10 mouse cellular contexts compared by ENCODE assay signal in the genomic region with DNA sequence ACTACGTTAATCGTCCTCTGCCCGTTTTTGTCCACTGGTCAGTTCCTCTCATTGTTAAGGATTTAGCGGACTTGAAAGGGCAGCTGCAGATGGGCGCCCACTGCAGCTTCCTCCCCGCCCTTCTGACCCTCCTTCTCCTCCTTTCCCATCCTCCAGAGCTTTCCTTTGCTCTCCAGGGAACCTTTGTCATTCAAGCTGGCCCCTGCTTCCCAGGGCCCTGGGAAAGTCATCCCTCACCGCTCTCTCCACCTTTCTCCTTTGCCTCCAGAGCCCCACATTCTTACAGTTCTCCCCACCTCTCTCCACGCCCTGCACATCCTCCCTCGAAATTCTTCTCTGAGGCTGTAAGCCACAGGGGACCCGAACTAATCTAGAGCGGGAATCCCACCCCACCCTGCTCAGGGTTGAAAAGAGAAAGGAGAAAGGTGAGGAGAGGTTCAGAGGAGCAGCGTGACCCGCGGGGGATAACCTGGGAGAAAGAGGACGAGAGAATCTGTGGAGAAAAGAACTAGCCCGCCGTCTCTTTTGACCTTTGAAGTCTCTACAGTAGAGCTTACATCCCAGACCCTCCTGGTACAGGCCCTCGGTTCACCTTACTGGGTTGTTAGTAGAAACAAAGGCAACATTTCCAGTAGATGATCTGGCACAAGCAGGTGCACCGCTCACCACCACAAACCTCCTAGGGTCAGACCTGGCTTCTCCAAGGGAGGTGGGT. TPM values are rescaled to one million over a fixed set of nuclear protein-coding genes. Genes with fewer than 3 reads are reported as not detected.
DNase-seq lines count a peak whose midpoint lies in the region; ATAC-seq and TF ChIP-seq lines count a peak whose summit lies in the region.
"Had no signal": no experiment of that assay in that cellular context is flagged by ENCODE, and none has a peak within 500 bp of the region (broad histone marks: within the 10 kb centered on the region; RNA-seq: fewer than 3 reads in every experiment).

No protein-coding gene starts in this region.

- no peak for TF ChIP-seq POLR2A in cerebellum, adult 2 months (IDR thresholded peaks at IDR 0.05; ENCODE audit: borderline replicate concordance, insufficient read depth, low read length)

- peak overlapping the region; percentile 53 for H3K4me2 ChIP-seq in heart, embryonic 11.5 days
- no peak overlapping the region for H3K4me2 ChIP-seq in midbrain, postnatal 0 days (ENCODE audit: low read depth, low read length, poor library complexity, severe bottlenecking)
- H3K4me2 ChIP-seq in hindbrain, embryonic 14.5 days (replicated peaks): peak overlapping the region; percentile 15; the same call in 1 of the 2 replicates
- peak overlapping the region; percentile 54; the same call in 1 of the 2 replicates for H3K4me2 ChIP-seq in neural tube, embryonic 13.5 days

- DNase-seq in heart, postnatal 4 days: no peak
- DNase-seq in midbrain, embryonic 10.5 days (ENCODE audit: low spot score): peak; percentile 80
- no peak for DNase-seq in midbrain, postnatal 0 days (ENCODE audit: low spot score)
- DNase-seq in hindbrain, embryonic 14.5 days (ENCODE audit: low spot score): no peak
- DNase-seq in cerebellum, adult 2 months: no peak
- DNase-seq in left cerebral cortex, postnatal 4 days: no peak
- DNase-seq: cerebellum, adult 8-10 months had no signal

- ATAC-seq in heart, embryonic 11.5 days (replicated peaks; ENCODE audit: insufficient number of reproducible peaks, low FRiP score, low TSS enrichment): no peak
- ATAC-seq in midbrain, postnatal 0 days (ENCODE audit: low FRiP score): no peak
- ATAC-seq in hindbrain, embryonic 14.5 days (ENCODE audit: low FRiP score): no peak
- ATAC-seq in neural tube, embryonic 13.5 days (ENCODE audit: low read depth): no peak

- peak overlapping the region; percentile 65 for H3K9ac ChIP-seq in heart, embryonic 11.5 days (ENCODE audit: low read depth, low read length)
- no peak overlapping the region for H3K9ac ChIP-seq in midbrain, postnatal 0 days (replicated peaks; ENCODE audit: low read length, poor library complexity, severe bottlenecking)
- no peak overlapping the region for H3K9ac ChIP-seq in hindbrain, embryonic 14.5 days
- peak overlapping the region; percentile 45; the same call in 1 of the 2 replicates for H3K9ac ChIP-seq in neural tube, embryonic 13.5 days

- H3K27me3 ChIP-seq in heart, embryonic 11.5 days (ENCODE audit: control insufficient read depth, insufficient read depth, low read length): no peaks in the 10 kb centered on the region
- no peaks in the 10 kb centered on the region; the same call in 1 of the 2 replicates for H3K27me3 ChIP-seq in midbrain, embryonic 10.5 days (ENCODE audit: low read depth, poor library complexity, severe bottlenecking)
- peaks cover 19% of the 10 kb centered on the region; the same call in 1 of the 2 replicates for H3K27me3 ChIP-seq in midbrain, postnatal 0 days (ENCODE audit: insufficient read depth, low read length)
- peaks cover 26% of the 10 kb centered on the region for H3K27me3 ChIP-seq in hindbrain, embryonic 14.5 days (ENCODE audit: control insufficient read depth, insufficient read depth, low read length)
- peaks cover 30% of the 10 kb centered on the region for H3K27me3 ChIP-seq in neural tube, embryonic 13.5 days
- no peaks in the 10 kb centered on the region for H3K27me3 ChIP-seq in cerebellum, adult 2 months (ENCODE audit: control insufficient read depth, insufficient read depth, low read length)

- H3K4me1 ChIP-seq in heart, embryonic 11.5 days (ENCODE audit: control insufficient read depth, insufficient read depth, low read length): peaks cover 53% of the 10 kb centered on the region
- H3K4me1 ChIP-seq in midbrain, embryonic 10.5 days: peaks cover 92% of the 10 kb centered on the region
- H3K4me1 ChIP-seq in midbrain, postnatal 0 days (ENCODE audit: insufficient read depth, low read length): 0 out of 2 replicates have a peak, but pooled peaks cover 8% of the 10 kb centered on the region
- peaks cover 12% of the 10 kb centered on the region for H3K4me1 ChIP-seq in hindbrain, embryonic 14.5 days (replicated peaks; ENCODE audit: control insufficient read depth, insufficient read depth, low read length)
- peaks cover 32% of the 10 kb centered on the region for H3K4me1 ChIP-seq in neural tube, embryonic 13.5 days (replicated peaks)
- H3K4me1 ChIP-seq in cerebellum, adult 2 months (ENCODE audit: control insufficient read depth, insufficient read depth, low read length): no peaks in the 10 kb centered on the region

- no peak for TF ChIP-seq CTCF in midbrain, postnatal 0 days (IDR thresholded peaks at IDR 0.05)
- no peak for TF ChIP-seq CTCF in cerebellum, adult 2 months (IDR thresholded peaks at IDR 0.05; ENCODE audit: borderline replicate concordance, insufficient read depth, low read depth, low read length)

- 16% methylated on average over 19 of the region's 19 CpGs for WGBS in heart, embryonic 11.5 days (ENCODE audit: insufficient replicate concordance)
- 2% methylated on average over 19 of the region's 19 CpGs for WGBS in midbrain, embryonic 10.5 days
- WGBS in midbrain, postnatal 0 days: 14% methylated on average over 19 of the region's 19 CpGs
- 6% methylated on average over 19 of the region's 19 CpGs for WGBS in hindbrain, embryonic 14.5 days
- WGBS in neural tube, embryonic 13.5 days: 6% methylated on average over 19 of the region's 19 CpGs
- WGBS in cerebellum, adult 2 months: 18% methylated on average over 19 of the region's 19 CpGs

- no peaks in the 10 kb centered on the region for H3K9me3 ChIP-seq in heart, embryonic 11.5 days (replicated peaks; ENCODE audit: control insufficient read depth, low read length)
- no peaks in the 10 kb centered on the region for H3K9me3 ChIP-seq in midbrain, embryonic 10.5 days (replicated peaks)
- H3K9me3 ChIP-seq in midbrain, postnatal 0 days (ENCODE audit: low read length): no peaks in the 10 kb centered on the region
- no peaks in the 10 kb centered on the region for H3K9me3 ChIP-seq in hindbrain, embryonic 14.5 days (ENCODE audit: control insufficient read depth, low read length)
- H3K9me3 ChIP-seq in neural tube, embryonic 13.5 days: no peaks in the 10 kb centered on the region

- H3K27ac ChIP-seq in heart, embryonic 11.5 days (ENCODE audit: low read depth, low read length): peak overlapping the region; percentile 66
- H3K27ac ChIP-seq in midbrain, embryonic 10.5 days (replicated peaks): peak overlapping the region; percentile 94
- H3K27ac ChIP-seq in midbrain, postnatal 0 days (ENCODE audit: low read depth, low read length): no peak overlapping the region
- no peak overlapping the region for H3K27ac ChIP-seq in hindbrain, embryonic 14.5 days
- no peak overlapping the region; the same call in 1 of the 2 replicates for H3K27ac ChIP-seq in neural tube, embryonic 13.5 days (replicated peaks)
- no peak overlapping the region for H3K27ac ChIP-seq in cerebellum, adult 2 months (ENCODE audit: insufficient read depth, low read length)
- H3K27ac ChIP-seq: macrophage had no signal

- H3K36me3 ChIP-seq in heart, embryonic 11.5 days (ENCODE audit: control insufficient read depth, insufficient read depth, low read length): no peaks in the 10 kb centered on the region
- no peaks in the 10 kb centered on the region for H3K36me3 ChIP-seq in midbrain, embryonic 10.5 days
- no peaks in the 10 kb centered on the region for H3K36me3 ChIP-seq in midbrain, postnatal 0 days (ENCODE audit: insufficient read depth, low read length)
- no peaks in the 10 kb centered on the region for H3K36me3 ChIP-seq in hindbrain, embryonic 14.5 days (replicated peaks; ENCODE audit: control insufficient read depth, insufficient read depth)
- H3K36me3 ChIP-seq in neural tube, embryonic 13.5 days: no peaks in the 10 kb centered on the region

- intact Hi-C loops in left cerebral cortex, postnatal 4 days (cut with DNase I): no loop called here

- peak overlapping the region; percentile 10; the same call in 1 of the 2 replicates for H3K4me3 ChIP-seq in heart, embryonic 11.5 days (ENCODE audit: low read depth, low read length)
- peak overlapping the region; percentile 45 for H3K4me3 ChIP-seq in midbrain, embryonic 10.5 days
- H3K4me3 ChIP-seq in midbrain, postnatal 0 days (ENCODE audit: low read depth, low read length): no peak overlapping the region
- no peak overlapping the region for H3K4me3 ChIP-seq in hindbrain, embryonic 14.5 days (replicated peaks; ENCODE audit: low read length)
- H3K4me3 ChIP-seq in neural tube, embryonic 13.5 days: no peak overlapping the region
- H3K4me3 ChIP-seq in cerebellum, adult 2 months (replicated peaks; ENCODE audit: insufficient read depth, low read depth, low read length): no peak overlapping the region

RNA-seq across cellular contexts. Expression of gene Slc2a1, which starts 36.7 kb away (rescaled TPM):
- 426 and 446 TPM in 2 replicates for polyA plus RNA-seq in heart, embryonic 11.5 days (2014; fragmentation: Nextera tagmentation; extraction: Ambion mirVana)
- total RNA-seq in heart, postnatal 4 days (2021): 10 to 100 TPM; 15.2 to 16.2 TPM
- 212 and 273 TPM in 2 replicates for polyA plus RNA-seq in midbrain, embryonic 10.5 days (2016; fragmentation: Nextera tagmentation; extraction: Ambion mirVana)
- 85.1 and 104 TPM in 2 replicates for total RNA-seq in midbrain, postnatal 0 days (2014; rRNA removed)
- polyA plus RNA-seq in midbrain, postnatal 0 days (2015; fragmentation: Nextera tagmentation; extraction: Ambion mirVana): 43.1 and 46.4 TPM in 2 replicates
- 86.5 and 92.1 TPM in 2 replicates for polyA plus RNA-seq in hindbrain, embryonic 14.5 days (2014; fragmentation: Nextera tagmentation; extraction: Ambion mirVana)
- 90.4 and 107 TPM in 2 replicates for polyA plus RNA-seq in neural tube, embryonic 13.5 days (2015; fragmentation: Nextera tagmentation; extraction: Ambion mirVana)
- 121 and 125 TPM in 2 replicates for polyA plus RNA-seq in cerebellum, adult 2 months (2012; rRNA removed)
- total RNA-seq in left cerebral cortex, postnatal 4 days (2021): 10 to 100 TPM; 33.5 to 34.1 TPM

Comparison
In these comparisons a context has a peak if more than half of its experiments do, and no peak if none do; other contexts are left out.
1. H3K27ac ChIP-seq: peak in heart, embryonic 11.5 days (single experiment) and midbrain, embryonic 10.5 days (single experiment); none in midbrain, postnatal 0 days (single experiment), hindbrain, embryonic 14.5 days (single experiment), neural tube, embryonic 13.5 days (single experiment) and cerebellum, adult 2 months (single experiment).
2. H3K4me3 ChIP-seq: peak in heart, embryonic 11.5 days (single experiment) and midbrain, embryonic 10.5 days (single experiment); none in midbrain, postnatal 0 days (single experiment), hindbrain, embryonic 14.5 days (single experiment), neural tube, embryonic 13.5 days (single experiment) and cerebellum, adult 2 months (single experiment).
3. H3K9ac ChIP-seq: peak in heart, embryonic 11.5 days (single experiment) and neural tube, embryonic 13.5 days (single experiment); none in midbrain, postnatal 0 days (single experiment) and hindbrain, embryonic 14.5 days (single experiment).